Mouse (Mus musculus) G1E-ER4 (cell line): ENCODE data around the gene Acap2. TPM values are rescaled to one million over a fixed set of nuclear protein-coding genes. Genes with fewer than 3 reads are reported as not detected.

Experiments
- GATA1 ChIP-seq: IDR thresholded peaks from one replicate; pipeline ENCODE4 v1.8.0; 2012; ENCODE audit warnings: low read length, inconsistent platforms
- polyA plus RNA-seq: library from polyadenylated mRNA; stranded (reverse); fragments of >175 nt; gene quantifications from 2 replicates; pipeline ENCODE4 v1.2.3, GENCODE M21; 2012

Gene Acap2
- polyA plus RNA-seq, 1 experiment, result 5.1 TPM

- TF ChIP-seq GATA1, result no peak
These were observed 140.8 kb downstream of the Acap2 start for GRCm38 (mm10) chr16:31060226-31060625.

- no peak for TF ChIP-seq GATA1
These were observed 141.3 kb downstream of the Acap2 start for GRCm38 (mm10) chr16:31059730-31060129.

GRCm38 (mm10) chr16:31052812-31053211 is 148.2 kb downstream of the Acap2 start:
- no peak for TF ChIP-seq GATA1

- no peak for TF ChIP-seq GATA1
These were observed 148.8 kb downstream of the Acap2 start for GRCm38 (mm10) chr16:31052177-31052726.

- no peak for TF ChIP-seq GATA1
These were observed 150.3 kb downstream of the Acap2 start for GRCm38 (mm10) chr16:31050701-31051100.

GRCm38 (mm10) chr16:31048194-31048593 is 152.9 kb downstream of the Acap2 start:
- TF ChIP-seq GATA1, result no peak

- no peak for TF ChIP-seq GATA1
These were observed 153.7 kb downstream of the Acap2 start for GRCm38 (mm10) chr16:31047186-31047898.

- TF ChIP-seq GATA1, result no peak
These were observed 154.8 kb downstream of the Acap2 start for GRCm38 (mm10) chr16:31046217-31046659.

GRCm38 (mm10) chr16:31045211-31045610 is 155.8 kb downstream of the Acap2 start:
- no peak for TF ChIP-seq GATA1

- TF ChIP-seq GATA1, result no peak
These were observed 157.9 kb downstream of the Acap2 start for GRCm38 (mm10) chr16:31043136-31043535.

Other genes with a start within 250 kb of the Acap2 start
- gene Xxylt1, start 119.8 kb downstream of the Acap2 start, polyA plus RNA-seq, result 8.8 and 10.3 TPM in 2 replicates
- gene Ppp1r2, start 74.0 kb upstream of the Acap2 start, polyA plus RNA-seq, result 49.4 and 72.7 TPM in 2 replicates
- not detected in 2 replicates for gene Apod, start 113.6 kb upstream of the Acap2 start, polyA plus RNA-seq
- gene Bdh1, start 221.0 kb upstream of the Acap2 start, polyA plus RNA-seq, result not detected in 2 replicates